Mouse (Mus musculus) neural tube, embryonic 15.5 days (tissue): ENCODE results near the gene Cd3e. TPM values are rescaled to one million over a fixed set of nuclear protein-coding genes. Genes with fewer than 3 reads are reported as not detected.
"Not testable (repeated sequence)": the region's sequence is repeated elsewhere in the genome, so short reads cannot be mapped to it uniquely, and the experiment has no call there.

Experiments used
- ATAC-seq: fragments of 200-750 bp; cut with Nextera tagmentation; 2 replicates; pipeline ENCODE4 v1.8.0; 2017; ENCODE audit warnings: mild to moderate bottlenecking, moderate TSS enrichment, moderate library complexity; ENCODE audit not compliant: low FRiP score
- H3K27ac ChIP-seq: fragments of 300-500 bp; sonication (generic); replicated peaks from 2 replicates; pipeline ENCODE4 v1.5.1; 2015; ENCODE audit warnings: mild to moderate bottlenecking, inconsistent platforms
- H3K27me3 ChIP-seq: fragments of 300-500 bp; sonication (generic); replicated peaks from 2 replicates; pipeline ENCODE4 v1.6.1; 2015; ENCODE audit warnings: inconsistent platforms
- H3K36me3 ChIP-seq: fragments of 300-500 bp; sonication (generic); 2 replicates; pipeline ENCODE4 v1.6.1; 2015; ENCODE audit warnings: inconsistent platforms
- H3K4me1 ChIP-seq: fragments of 300-500 bp; sonication (generic); 2 replicates; pipeline ENCODE4 v1.6.1; 2015; ENCODE audit warnings: inconsistent platforms
- H3K4me2 ChIP-seq: fragments of 300-500 bp; sonication (generic); 2 replicates; pipeline ENCODE4 v1.6.1; 2015; ENCODE audit warnings: inconsistent platforms, mild to moderate bottlenecking, moderate library complexity
- H3K4me3 ChIP-seq: fragments of 300-500 bp; sonication (generic); replicated peaks from 2 replicates; pipeline ENCODE4 v1.5.1; 2015; ENCODE audit warnings: mild to moderate bottlenecking, inconsistent platforms
- H3K9ac ChIP-seq: fragments of 300-500 bp; sonication (generic); replicated peaks from 2 replicates; pipeline ENCODE4 v1.6.1; 2015; ENCODE audit warnings: mild to moderate bottlenecking, inconsistent platforms
- H3K9me3 ChIP-seq: fragments of 300-500 bp; sonication (generic); replicated peaks from 2 replicates; pipeline ENCODE4 v1.6.1; 2016; ENCODE audit warnings: inconsistent platforms
- WGBS: fragments of 180-500 bp; shearing (Covaris S2); methylation state at CpG from one replicate; pipeline ENCODE4 v1.1.7; 2015; ENCODE audit warnings: mixed read lengths; 5-methylcytosine and 5-hydroxymethylcytosine counted together
- polyA plus RNA-seq: library from polyadenylated mRNA; unstranded; fragments of >200 nt; fragmentation: Nextera tagmentation; extraction: Ambion mirVana; gene quantifications from 2 replicates; pipeline ENCODE4 v1.2.1, GENCODE M21; 2015

The Cd3e gene
- polyA plus RNA-seq, 1 experiment from 2014 or later, result 0.19 TPM

DNA sequence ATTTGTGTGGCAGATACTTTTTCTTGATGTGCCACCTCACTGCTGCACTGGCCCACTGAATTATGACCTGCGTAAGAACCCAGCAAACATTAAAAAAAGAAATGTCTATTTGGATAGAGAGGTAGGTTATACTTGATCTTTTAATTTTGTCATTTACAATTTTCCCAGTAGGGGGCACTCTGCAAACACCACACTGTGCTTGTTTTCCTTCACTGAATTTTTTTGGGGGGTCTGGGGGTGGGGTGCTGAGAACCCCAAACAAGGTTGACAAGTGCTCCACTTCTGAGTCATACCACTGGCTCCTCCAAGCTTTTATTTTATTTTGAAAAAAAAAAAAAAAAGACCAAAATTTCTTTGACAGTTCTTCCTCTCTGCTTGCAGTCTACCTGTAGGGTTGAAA, 40.0 kb downstream of the Cd3e start:
- peaks cover 11% of the 10 kb centered on the region for H3K4me1 ChIP-seq
- no peaks in the 10 kb centered on the region for H3K9me3 ChIP-seq
- H3K36me3 ChIP-seq, result no peaks in the 10 kb centered on the region
- peaks cover 25% of the 10 kb centered on the region for H3K27me3 ChIP-seq
- H3K4me2 ChIP-seq, result no peak overlapping the region
- H3K27ac ChIP-seq, result no peak overlapping the region
- no peak overlapping the region for H3K4me3 ChIP-seq
- H3K9ac ChIP-seq, result no peak overlapping the region
- ATAC-seq, result no peak
- 91% methylated on average over 1 of the region's 1 CpGs for WGBS

DNA sequence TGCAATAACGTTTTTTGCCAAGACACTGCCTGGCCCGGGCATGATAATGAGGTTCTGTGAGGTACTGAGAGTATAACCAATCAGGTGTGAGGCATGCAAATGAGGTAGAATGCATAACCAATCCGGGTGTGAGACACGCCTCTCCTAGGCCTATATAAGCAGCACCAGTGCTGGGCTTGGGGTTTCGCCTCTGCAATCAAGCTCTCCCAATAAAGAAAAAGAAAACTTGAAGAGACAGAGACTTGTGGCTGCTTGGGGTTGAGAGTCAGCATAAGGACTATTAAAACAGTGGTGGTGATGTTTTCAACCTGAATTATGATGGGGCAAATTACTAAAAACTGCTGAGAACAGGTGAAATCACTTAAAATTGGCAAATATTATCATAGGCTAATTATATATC, 41.7 kb downstream of the Cd3e start:
- not testable (repeated sequence) for H3K4me2 ChIP-seq, H3K9me3 ChIP-seq, ATAC-seq, H3K9ac ChIP-seq, H3K36me3 ChIP-seq, H3K4me3 ChIP-seq, H3K27ac ChIP-seq
- 87% methylated on average over 5 of the region's 5 CpGs for WGBS
- peaks cover 19% of the 10 kb centered on the region for H3K4me1 ChIP-seq
- H3K27me3 ChIP-seq, result peaks cover 13% of the 10 kb centered on the region

DNA sequence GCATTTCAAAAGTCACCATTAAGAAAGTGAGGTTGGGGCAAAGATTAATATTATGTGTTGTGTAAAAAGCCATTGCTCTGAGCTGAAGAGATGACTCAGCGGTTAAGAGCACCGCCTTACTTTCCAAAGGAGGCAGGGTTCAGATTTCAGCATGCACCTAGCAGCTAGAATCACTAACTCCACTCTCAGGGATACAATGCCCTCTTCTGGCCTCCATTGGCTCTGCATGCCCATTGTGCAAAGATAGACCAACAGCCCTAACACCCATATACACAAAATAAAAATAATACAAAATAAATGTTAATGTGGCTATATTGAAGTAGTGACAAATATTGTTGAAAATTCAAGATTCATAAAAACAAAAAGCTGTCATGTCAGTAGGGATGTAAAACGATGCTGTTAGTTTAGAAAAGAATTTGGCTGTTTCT, 42.6 kb downstream of the Cd3e start:
- no peak overlapping the region for H3K27ac ChIP-seq
- H3K36me3 ChIP-seq, result peaks cover 9% of the 10 kb centered on the region; the same call in 1 of the 2 replicates
- no peaks in the 10 kb centered on the region for H3K9me3 ChIP-seq
- WGBS, result 22% methylated on average over 3 of the region's 3 CpGs
- no peak overlapping the region for H3K9ac ChIP-seq
- H3K4me1 ChIP-seq, result peaks cover 19% of the 10 kb centered on the region
- peaks cover 9% of the 10 kb centered on the region for H3K27me3 ChIP-seq
- H3K4me2 ChIP-seq, result no peak overlapping the region
- no peak overlapping the region for H3K4me3 ChIP-seq
- no peak for ATAC-seq

DNA sequence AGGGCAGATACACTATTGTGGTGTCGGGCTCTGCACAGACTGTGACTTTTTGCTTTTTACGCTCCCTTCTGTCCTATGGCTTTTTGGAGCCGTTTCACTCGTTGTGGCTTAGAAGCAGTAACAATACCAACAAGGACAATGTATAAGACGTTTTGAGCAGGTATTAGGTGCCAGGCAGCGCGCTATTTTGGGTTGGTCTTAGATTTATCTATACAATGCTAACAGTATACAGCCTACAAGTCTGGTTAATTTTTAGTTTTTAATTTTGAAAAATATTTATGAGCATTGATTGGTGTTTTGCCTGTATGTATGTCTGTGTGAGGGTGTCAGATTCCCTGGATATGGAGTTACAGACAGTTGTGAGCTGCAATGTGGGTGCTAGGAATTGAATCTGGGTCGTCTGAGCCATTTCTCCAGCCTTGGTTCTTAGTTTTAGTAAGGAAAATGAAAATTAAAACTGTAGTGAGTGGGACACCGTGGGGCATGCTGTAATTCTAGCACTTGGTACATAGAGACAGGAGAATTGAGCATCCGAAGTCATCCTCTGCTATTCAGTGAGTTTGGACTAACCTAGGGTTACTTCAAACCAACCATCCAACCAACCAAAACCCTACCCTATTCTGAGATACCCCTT, 43.5 kb downstream of the Cd3e start:
- Histone ChIP-seq H3K27ac (peak overlapping the region; percentile 70), H3K9ac (peak overlapping the region; percentile 34), H3K36me3 (peaks cover 18% of the 10 kb centered on the region), H3K4me1 (peaks cover 19% of the 10 kb centered on the region), H3K4me2 (peak overlapping the region; percentile 86), H3K9me3 (no peaks in the 10 kb centered on the region), H3K4me3 (peak overlapping the region; percentile 73), H3K27me3 (peaks cover 6% of the 10 kb centered on the region; the same call in 1 of the 2 replicates)
- 16% methylated on average over 10 of the region's 10 CpGs for WGBS
- ATAC-seq, result peak; percentile 54

DNA sequence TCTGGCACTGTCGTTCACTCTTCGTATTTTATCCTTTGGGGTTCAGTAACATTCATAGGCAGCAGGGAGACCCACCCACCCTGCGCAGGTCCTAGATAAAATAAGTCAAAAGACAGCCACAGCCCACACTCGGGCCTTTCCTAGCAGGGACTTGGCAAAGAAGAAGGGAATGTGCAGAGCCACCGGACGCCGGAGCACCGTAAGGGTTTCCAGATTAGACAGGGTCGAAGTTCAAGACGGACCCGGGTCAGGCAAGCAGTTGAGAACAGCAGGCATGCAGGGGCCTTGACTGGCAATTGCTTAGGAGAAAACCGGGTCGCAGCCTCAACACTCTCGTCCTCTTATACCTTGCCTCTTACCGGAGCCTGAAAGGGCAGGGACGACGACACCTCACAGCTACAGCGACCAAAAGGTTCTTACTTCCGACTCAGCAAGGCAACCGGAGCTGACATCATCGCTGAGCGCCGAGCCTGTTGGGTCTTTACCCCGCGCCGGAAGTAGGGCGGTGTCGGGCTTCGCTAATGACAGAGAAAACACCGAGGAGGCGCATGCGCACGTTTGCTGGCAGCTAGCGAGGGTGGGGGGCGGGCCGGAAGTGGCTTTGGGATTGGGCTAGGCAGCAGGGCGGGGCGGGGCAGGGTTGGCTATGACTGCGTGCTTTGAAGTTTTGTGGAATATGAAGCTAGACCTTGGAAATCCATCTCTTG, 44.1 kb downstream of the Cd3e start, which contains the start of gene Ube4a:
Ube4a (minus strand) TSS at position 475 of the 707 bp plus-strand sequence.
- peaks cover 2% of the 10 kb centered on the region; the same call in 1 of the 2 replicates for H3K27me3 ChIP-seq
- peak within 1 kb of the TSS; percentile 70 for H3K27ac ChIP-seq
- 1% methylated on average over 39 of the region's 39 CpGs for WGBS
- H3K4me3 ChIP-seq, result peak within 1 kb of the TSS; percentile 73
- peaks cover 21% of the 10 kb centered on the region for H3K36me3 ChIP-seq
- H3K4me2 ChIP-seq, result peak within 1 kb of the TSS; percentile 86
- H3K9ac ChIP-seq, result peak within 1 kb of the TSS; percentile 74
- no peaks in the 10 kb centered on the region for H3K9me3 ChIP-seq
- peak; percentile 96 for ATAC-seq
- peaks cover 19% of the 10 kb centered on the region for H3K4me1 ChIP-seq

- Histone ChIP-seq H3K27ac (no peak overlapping the region), H3K4me1 (no peaks in the 10 kb centered on the region), H3K4me3 (no peak overlapping the region), H3K27me3 (no peaks in the 10 kb centered on the region), H3K4me2 (no peak overlapping the region), H3K36me3 (peaks cover 90% of the 10 kb centered on the region), H3K9me3 (no peaks in the 10 kb centered on the region), H3K9ac (no peak overlapping the region)
- WGBS, result 94% methylated on average over 3 of the region's 3 CpGs
- ATAC-seq, result no peak
Observed at GRCm38 (mm10) chr9:44954432-44954831, 55.0 kb downstream of the Cd3e start.

Other genes with a start within 250 kb of the Cd3e start
- 135 and 145 TPM in 2 replicates for gene Arcn1, start 241.8 kb downstream of the Cd3e start, polyA plus RNA-seq
- gene Ift46, start 241.7 kb downstream of the Cd3e start, polyA plus RNA-seq, result 133 and 136 TPM in 2 replicates
- gene Tmem25, start 210.3 kb downstream of the Cd3e start, polyA plus RNA-seq, result 25.8 and 28.9 TPM in 2 replicates
- gene Ttc36, start 206.6 kb downstream of the Cd3e start, polyA plus RNA-seq, result 0.22 and 0.77 TPM in 2 replicates
- gene Kmt2a, start 128.3 kb downstream of the Cd3e start, polyA plus RNA-seq, result 20.3 and 23.3 TPM in 2 replicates
- gene Atp5l, start 88.9 kb downstream of the Cd3e start, polyA plus RNA-seq, result 830 and 890 TPM in 2 replicates
- 31.8 and 34.2 TPM in 2 replicates for gene Ube4a, start 44.0 kb downstream of the Cd3e start, polyA plus RNA-seq
- 114 TPM in 1 of 2 replicates, not detected in the other for gene Cd3g, start 29.2 kb downstream of the Cd3e start, polyA plus RNA-seq
- gene Cd3d, start 27.8 kb downstream of the Cd3e start, polyA plus RNA-seq, result 31.2 TPM in 1 of 2 replicates, not detected in the other
- 0.77 and 8.6 TPM in 2 replicates for gene Mpzl2, start 30.2 kb upstream of the Cd3e start, polyA plus RNA-seq
- 1.00 and 2.0 TPM in 2 replicates for gene Mpzl3, start 45.6 kb upstream of the Cd3e start, polyA plus RNA-seq
- gene Jaml, start 69.6 kb upstream of the Cd3e start, polyA plus RNA-seq, result 0.32 and 1.7 TPM in 2 replicates
- 11.9 and 12.0 TPM in 2 replicates for gene Scn2b, start 108.2 kb upstream of the Cd3e start, polyA plus RNA-seq
- gene Scn4b, start 128.8 kb upstream of the Cd3e start, polyA plus RNA-seq, result 0.55 and 2.0 TPM in 2 replicates
- gene BC049352, start 172.4 kb upstream of the Cd3e start, polyA plus RNA-seq, result not detected in 2 replicates
- gene Tmprss4, start 194.5 kb upstream of the Cd3e start, polyA plus RNA-seq, result 2.7 TPM in 1 of 2 replicates, not detected in the other